Mouse (Mus musculus) induced T-regulatory cell, adult 2 months (primary cell): ENCODE results near the gene Gm49630.
"Not testable (repeated sequence)": the region's sequence is repeated elsewhere in the genome, so short reads cannot be mapped to it uniquely, and the experiment has no call there.

Source experiments
- DNase-seq: peaks from one replicate; pipeline ENCODE4 v3.0.0-alpha.2; 2012; ENCODE audit warnings: low read depth

Gene Gm49630

DNA sequence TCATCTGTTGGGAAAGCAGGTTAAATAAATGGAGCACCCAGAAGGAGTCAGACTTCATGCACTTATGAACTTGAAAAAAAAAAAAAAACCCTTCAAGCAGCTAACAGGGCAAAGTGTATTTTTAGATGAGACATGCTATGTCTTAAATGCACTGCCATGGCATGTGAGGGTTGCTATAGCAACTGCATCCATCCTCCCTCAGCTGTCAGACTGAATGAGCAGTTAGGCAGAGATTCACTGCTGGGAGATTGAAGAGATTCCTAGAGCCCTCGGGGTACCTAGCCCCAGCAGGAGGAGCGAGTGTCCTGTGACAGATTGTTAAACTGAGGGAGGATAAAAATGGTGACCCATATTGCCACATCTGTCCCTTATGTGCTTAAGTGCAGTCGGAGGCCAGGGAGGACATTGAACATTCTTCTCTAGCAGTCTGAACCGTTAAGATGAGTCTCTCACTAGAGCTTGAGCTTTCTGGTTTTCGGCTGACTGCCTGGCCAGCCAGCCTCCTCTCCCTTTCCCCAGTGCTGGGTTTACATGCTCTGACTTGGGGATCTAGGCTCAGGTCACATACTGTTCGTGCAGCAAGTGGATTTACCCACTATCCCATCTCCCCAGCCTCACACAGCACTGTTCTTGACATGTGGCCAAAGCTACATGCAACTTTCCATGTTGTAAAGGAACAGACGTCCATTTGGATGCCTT, 5.0 kb downstream of the Gm49630 start:
- not testable (repeated sequence) for DNase-seq

DNA sequence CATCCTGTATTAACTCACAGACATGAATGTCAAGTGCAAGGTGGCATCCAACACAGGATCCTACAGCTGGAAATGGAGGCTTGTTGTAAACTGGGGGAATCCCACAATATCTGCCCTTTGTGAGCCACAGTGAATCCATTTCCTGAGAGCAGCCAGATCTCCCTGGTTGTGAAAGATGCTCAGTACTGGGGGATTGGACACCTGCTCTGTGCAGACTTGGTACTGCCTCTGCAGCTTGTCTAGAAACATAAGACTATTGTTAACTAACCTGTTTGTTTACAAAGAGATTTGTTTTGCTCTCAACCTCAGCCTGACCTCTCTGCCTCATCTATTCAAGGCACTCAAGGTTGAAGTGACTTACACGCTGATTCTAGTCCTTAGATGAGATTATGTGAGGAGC, 5.5 kb downstream of the Gm49630 start:
- DNase-seq, result not testable (repeated sequence)

DNA sequence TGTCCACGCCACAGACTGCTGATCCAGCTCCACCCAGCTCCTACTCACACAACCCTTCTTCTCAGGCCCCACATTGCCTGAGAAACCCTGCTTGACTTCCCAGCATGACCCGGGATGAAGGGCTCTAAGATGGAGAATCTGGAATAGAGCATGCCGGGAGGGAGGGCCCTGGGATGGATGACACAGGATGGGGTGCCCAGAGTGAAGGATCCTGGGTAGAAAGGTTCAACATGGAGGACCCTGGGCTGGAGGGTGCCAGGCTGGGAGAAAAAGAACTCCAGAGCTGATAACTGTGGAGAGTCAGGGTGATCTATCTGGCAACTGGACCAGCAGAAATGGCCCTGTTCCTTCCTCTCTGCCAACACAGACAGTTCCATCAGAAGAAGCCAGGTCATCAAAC, 6.2 kb downstream of the Gm49630 start:
- not testable (repeated sequence) for DNase-seq

DNA sequence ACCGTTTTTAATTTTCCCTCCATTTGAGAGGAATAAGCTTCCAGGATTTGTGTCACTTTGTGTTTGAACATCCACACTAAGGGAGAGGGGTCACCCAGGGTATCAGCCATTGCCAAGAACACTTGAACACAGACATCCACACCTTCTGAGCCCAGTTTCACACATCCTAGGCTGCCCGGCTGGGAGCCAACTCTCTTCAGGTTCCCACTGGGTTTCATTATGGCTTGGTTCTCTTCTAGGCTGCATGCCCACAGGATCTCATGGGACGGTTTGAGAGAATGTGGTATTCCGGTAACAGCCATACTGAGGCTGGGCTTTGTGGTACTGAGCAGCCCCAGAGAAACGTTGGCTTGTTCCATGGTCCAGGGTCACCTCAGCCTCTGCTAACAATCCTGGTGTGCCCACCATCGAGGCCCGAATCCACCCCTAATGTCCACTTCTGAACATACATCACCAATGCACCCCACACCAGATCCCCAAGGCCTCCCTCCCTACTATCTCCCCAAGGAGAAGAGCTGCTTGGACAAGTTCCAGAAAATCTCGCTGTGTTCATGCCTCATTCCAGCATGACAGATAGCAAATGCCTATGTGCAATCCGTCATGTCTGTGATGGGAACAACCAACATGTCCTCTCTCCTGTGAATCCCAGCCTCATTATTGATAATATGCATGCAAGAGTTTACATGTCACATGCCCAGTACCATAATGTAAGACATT, 10.9 kb downstream of the Gm49630 start:
- not testable (repeated sequence) for DNase-seq

DNA sequence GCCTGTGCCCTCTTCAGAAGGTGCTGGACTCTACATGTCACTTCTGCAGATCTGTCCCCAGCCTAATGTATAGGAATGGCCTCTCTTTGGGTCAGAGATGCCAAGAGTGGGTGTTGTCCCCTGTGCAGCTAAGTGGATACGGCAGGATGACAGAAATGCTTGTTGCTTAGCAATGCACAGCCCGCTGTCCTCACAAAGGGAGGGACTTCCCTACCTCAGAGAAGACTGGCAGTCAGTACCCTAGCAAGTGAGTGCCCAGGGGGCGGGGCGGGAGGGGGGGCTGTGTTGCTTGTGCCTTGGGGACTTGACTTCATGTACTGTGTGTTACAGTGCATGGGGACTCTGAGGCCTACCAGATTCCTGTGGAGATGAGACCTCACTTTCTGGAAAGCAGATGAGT, 12.0 kb downstream of the Gm49630 start:
- DNase-seq, result not testable (repeated sequence)

DNA sequence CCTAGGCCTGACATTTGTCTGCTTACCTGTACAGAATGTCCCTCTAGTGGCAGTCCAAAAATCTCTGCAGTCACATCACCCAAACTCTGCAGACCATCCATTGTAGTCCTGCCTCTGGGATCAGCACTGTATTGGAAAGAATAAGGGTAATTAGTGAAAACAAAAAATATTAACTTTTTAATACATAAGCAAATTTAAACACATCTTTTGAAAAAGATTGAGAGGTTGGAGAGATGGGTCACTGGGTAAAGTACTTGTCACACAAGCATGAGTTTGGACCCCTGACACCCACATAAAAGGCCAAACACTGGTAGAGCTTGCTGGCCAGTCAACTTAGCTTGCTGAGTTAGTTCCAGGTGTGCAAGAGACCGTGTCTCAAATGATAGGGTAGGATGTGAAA, 19.2 kb downstream of the Gm49630 start, which contains the start of gene Ttll2:
Ttll2 (minus strand) TSS at position 101 of the 400 bp plus-strand sequence.
- not testable (repeated sequence) for DNase-seq

DNA sequence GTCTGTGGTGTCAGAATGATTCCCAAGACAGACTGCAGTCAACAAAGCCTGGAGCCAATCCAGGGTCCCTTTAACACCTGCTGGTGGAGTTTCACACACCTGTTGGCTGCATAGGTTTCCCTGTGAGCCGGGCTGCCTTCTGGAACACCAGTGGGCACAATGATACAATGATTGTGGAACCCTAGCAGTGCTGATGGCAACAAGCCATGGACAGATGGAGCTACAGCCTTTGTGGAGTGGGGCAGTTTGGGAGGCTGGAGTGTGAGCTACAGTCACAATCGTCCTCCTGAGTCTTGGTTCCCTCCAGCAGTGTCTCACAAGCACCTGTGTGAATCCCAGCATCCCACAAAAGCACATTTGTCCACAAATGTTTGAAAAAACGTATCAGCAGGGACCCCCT, 23.0 kb downstream of the Gm49630 start:
- DNase-seq, result not testable (repeated sequence)

DNA sequence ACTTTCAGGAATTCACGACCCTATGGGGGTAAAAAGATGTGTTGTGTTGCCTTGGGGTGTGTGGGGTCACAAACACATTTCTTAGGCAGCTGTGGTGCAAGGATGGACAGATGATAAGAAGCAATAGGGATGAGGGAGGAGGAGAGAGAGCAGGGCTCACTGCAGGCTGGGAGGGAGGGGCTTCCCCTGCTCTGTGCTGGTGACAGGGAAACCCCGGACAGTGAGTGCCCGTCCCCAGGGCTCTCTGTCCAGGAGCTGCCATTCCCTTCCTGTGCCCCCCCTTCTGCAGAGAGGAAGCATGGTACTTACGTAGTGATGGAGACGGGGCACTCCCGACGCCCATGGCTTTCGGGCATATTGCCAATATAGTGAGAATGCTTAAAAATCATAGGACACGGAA, 34.4 kb downstream of the Gm49630 start:
- DNase-seq, result not testable (repeated sequence)

DNA sequence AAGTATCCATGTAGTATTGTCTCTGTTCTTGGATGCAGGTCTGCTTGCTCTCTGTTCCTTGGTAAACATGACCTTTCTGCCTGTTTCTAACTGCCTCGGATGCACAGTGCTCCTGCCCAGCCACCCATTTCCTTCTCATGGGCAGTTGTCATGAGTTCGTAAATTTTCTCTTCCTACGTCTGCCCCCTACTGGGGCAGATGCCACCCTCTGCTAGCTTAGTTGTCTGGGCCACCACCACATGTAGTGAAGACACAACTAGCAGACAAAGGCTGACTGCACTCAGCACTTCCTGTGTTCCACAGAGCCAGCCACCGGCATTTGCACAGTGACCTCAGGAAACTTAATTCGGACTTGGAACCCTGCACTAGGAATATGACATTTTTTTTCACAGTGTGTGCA, 39.0 kb downstream of the Gm49630 start:
- DNase-seq, result not testable (repeated sequence)

DNA sequence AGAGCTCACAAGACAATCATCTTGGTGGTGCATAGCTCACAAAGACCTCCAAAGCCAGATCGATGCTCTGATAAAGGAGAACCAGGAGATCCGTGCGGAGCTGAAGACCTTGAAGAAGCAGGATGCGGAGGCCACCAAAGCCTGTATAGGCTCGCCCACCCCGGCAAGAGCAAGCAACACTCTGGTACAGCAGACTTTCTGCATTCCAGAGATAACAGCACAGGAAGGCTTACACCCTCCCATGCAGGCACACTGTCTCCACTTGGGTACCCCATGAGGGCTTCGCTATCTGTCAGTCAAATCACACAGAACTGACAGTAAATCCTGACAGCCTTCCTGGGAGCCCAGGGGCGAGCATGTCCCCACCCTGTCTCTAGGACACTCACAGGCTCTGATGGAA, 45.4 kb downstream of the Gm49630 start:
- not testable (repeated sequence) for DNase-seq

DNA sequence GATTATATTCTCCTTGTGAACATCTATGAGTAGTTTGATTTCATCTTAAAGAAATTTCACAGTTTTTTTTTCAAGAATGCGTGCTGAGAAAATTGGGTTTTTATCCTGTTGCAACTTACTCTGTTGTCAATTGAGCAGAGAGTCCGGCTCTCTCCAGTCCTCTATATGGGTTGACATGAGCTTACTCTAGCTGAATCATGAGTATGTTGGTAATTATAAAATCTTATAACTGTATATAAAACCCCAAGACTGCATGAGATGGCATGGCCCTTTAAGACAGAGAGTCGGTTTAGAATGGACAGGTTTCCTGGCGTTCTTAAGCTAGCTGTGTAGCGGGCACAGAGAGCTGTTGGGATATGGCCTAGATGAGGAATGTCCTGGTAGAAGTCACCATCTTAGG, 47.4 kb downstream of the Gm49630 start, which contains the start of gene Tcp10a:
Tcp10a (plus strand) TSS at position 301 of the 400 bp plus-strand sequence.
- not testable (repeated sequence) for DNase-seq

DNA sequence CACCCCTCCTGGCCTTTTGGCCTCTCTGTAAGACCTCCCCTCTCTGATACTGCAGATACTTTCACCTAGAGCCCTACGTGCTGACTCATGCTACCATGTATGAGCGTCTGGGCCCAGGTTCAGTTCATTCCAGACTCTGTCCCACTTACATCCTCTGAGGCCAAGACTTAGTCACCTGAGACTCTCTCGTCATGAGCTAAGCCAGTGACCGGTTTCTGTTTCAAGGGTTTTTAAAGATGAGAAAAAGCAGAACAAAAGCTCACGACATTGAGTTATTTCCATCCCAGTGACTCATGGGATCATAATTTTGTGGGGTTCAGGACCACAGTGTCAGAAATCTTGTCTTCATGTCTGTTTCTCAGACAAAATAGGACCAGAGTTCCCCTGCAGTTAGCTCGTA, 52.0 kb downstream of the Gm49630 start:
- DNase-seq, result not testable (repeated sequence)

DNA sequence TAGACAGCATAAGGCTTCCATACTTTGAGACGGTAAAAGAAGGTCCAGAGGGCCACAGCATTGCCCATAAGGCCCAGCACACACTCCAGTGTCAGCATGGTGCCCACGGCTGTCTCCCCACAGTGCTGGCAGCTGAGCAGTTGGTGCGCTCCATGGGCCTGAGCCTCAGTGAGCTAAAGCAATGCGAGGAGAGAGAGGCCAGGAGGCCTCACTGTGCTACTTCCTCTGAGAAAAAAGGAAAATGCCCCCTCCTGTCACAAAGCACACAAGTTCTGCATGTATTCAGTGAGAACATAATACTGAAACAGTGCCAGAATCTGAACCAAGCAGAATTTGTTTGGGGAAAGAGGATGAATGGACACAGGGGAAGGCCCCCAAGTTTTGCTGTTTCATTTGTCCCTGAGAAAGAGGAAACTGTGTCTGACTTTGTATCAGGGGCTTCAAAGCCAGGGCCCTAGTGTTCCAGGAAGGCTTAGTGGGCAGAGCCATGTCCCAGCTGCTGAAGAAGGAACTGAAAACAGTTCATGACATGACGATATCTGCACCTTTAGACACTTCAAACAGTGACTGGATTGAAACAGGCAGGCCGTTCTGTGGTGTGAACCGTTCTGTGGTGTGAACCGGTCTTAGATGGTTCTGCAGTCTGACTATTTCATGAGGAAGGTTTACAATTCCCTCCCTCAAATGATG, 55.9 kb downstream of the Gm49630 start:
- not testable (repeated sequence) for DNase-seq

DNA sequence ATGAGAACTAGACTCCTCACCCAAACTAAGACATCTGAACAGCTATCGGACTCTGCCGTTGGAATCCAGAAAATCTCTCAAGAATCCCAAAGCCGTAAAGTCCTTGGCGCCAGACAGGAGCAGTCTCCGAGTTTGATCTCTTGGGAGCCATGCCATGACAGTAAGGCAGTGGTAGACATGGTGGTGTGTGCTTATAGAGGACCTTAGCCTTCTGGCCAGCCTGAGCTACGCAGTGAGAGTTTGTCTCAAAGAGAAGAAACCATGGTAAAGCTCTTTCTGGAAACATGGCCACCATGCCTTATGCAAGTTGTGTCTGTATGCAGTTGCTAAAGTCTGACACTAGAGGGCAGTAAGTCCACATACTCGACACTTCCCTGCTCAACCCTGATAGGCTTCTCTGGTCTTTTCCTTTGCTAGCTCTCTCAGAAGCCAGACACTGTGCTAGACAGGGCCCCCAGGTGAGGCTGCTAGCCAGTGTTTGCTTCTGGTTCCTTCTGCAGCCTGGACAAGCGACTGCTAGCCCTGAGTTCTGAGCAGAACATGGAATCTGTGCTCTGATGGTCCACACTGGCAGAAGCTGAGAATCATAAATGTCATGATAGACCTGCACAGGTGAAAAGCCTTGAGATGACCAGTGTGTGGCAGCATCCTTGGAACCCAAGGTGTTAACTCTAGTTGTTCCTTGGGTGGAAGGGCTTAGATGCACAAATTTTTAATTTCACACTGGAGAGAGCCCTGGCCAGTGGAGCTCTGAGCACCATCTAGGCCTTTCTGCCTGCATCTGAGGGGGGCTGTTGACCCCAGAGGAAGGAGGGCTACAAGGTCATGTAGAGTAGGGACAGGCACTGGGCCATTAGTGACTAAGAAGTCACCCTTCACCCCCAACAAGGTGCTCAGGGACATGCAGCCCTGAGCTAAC, 65.2 kb downstream of the Gm49630 start:
- peak; percentile 5 for DNase-seq
